Mouse (Mus musculus) MEL (cell line): ENCODE data around the gene Wtip. TPM values are rescaled to one million over a fixed set of nuclear protein-coding genes. Genes with fewer than 3 reads are reported as not detected.

ENCODE experiments used
- DNase-seq: peaks from one replicate; pipeline ENCODE4 v3.0.0; 2011; ENCODE audit warnings: low read depth, low spot score
- H3K27ac ChIP-seq: 2 replicates; pipeline ENCODE4 v1.5.1; 2012; ENCODE audit warnings: low read depth, mild to moderate bottlenecking, control low read depth, low read length, moderate library complexity; ENCODE audit not compliant: control insufficient read depth
- H3K27me3 ChIP-seq, 2 experiments: fragments of 150-350 bp in 1 of 2; sonication (generic) in 1 of 2; 2 replicates each; pipeline ENCODE4 v1.6.1; 2012; ENCODE audit warnings: low read length in 2 of 2, mild to moderate bottlenecking in 2 of 2, improper control_type of control experiment in 1 of 2, moderate library complexity in 1 of 2; ENCODE audit not compliant: insufficient read depth in 2 of 2, control insufficient read depth in 1 of 2
- H3K36me3 ChIP-seq, 2 experiments: 2 replicates each; pipeline ENCODE4 v1.6.1; 2012 to 2014; ENCODE audit warnings: low read length in 2 of 2, improper control_type of control experiment in 1 of 2, inconsistent platforms in 1 of 2, mild to moderate bottlenecking in 1 of 2; ENCODE audit not compliant: insufficient read depth in 2 of 2, control insufficient read depth in 1 of 2
- H3K4me1 ChIP-seq, 2 experiments: fragments of 150-350 bp in 1 of 2; sonication (generic) in 1 of 2; 2 replicates each; pipeline ENCODE4 v1.6.1; 2012; ENCODE audit warnings: low read length in 2 of 2, improper control_type of control experiment in 1 of 2, mild to moderate bottlenecking in 1 of 2; ENCODE audit not compliant: insufficient read depth in 2 of 2, control insufficient read depth in 1 of 2
- H3K4me3 ChIP-seq, 2 experiments: fragments of 150-350 bp in 1 of 2; sonication (generic) in 1 of 2; 2 replicates each; pipeline ENCODE4 v1.5.1; 2012; ENCODE audit warnings: low read depth in 2 of 2, low read length in 2 of 2, mild to moderate bottlenecking in 2 of 2, moderate library complexity in 2 of 2, control low read depth in 1 of 2, improper control_type of control experiment in 1 of 2; ENCODE audit not compliant: control insufficient read depth in 1 of 2, insufficient read depth in 1 of 2
- H3K79me2 ChIP-seq: 2 replicates; pipeline ENCODE4 v1.6.1; 2012; ENCODE audit warnings: mild to moderate bottlenecking, low read length, moderate library complexity; ENCODE audit not compliant: control insufficient read depth, poor library complexity, insufficient read depth
- H3K9ac ChIP-seq: 2 replicates; pipeline ENCODE4 v1.6.1; 2012; ENCODE audit warnings: low read depth, mild to moderate bottlenecking, control low read depth, low read length, moderate library complexity; ENCODE audit not compliant: control insufficient read depth, poor library complexity, severe bottlenecking
- H3K9me3 ChIP-seq: fragments of 150-350 bp; sonication (generic); replicated peaks from 2 replicates; pipeline ENCODE4 v1.6.1; 2012; ENCODE audit warnings: mild to moderate bottlenecking, low read length, improper control_type of control experiment, moderate library complexity; ENCODE audit not compliant: insufficient read depth
- CHD1 ChIP-seq: IDR thresholded peaks from 2 replicates; pipeline ENCODE4 v1.6.1; 2012; ENCODE audit warnings: low read depth, mild to moderate bottlenecking, inconsistent platforms, low read length, improper control_type of control experiment
- ELF1 ChIP-seq: IDR thresholded peaks from 2 replicates; pipeline ENCODE4 v1.6.1; 2014; ENCODE audit warnings: low read depth, mild to moderate bottlenecking, inconsistent platforms, low read length, improper control_type of control experiment, moderate library complexity
- GATA1 ChIP-seq: IDR thresholded peaks from 2 replicates; pipeline ENCODE4 v1.6.1; 2011; ENCODE audit warnings: low read depth, low read length, improper control_type of control experiment
- JUND ChIP-seq: IDR thresholded peaks from 2 replicates; pipeline ENCODE4 v1.6.1; 2011; ENCODE audit warnings: low read depth, mild to moderate bottlenecking, improper control_type of control experiment, low read length
- MAX ChIP-seq: IDR thresholded peaks from 2 replicates; pipeline ENCODE4 v1.6.1; 2011; ENCODE audit warnings: low read length, improper control_type of control experiment
- NELFE ChIP-seq: IDR thresholded peaks from 2 replicates; pipeline ENCODE4 v1.6.1; 2011; ENCODE audit warnings: low read depth, low read length, improper control_type of control experiment
- POLR2AphosphoS5 ChIP-seq: IDR thresholded peaks from 2 replicates; pipeline ENCODE4 v1.6.1; 2012; ENCODE audit warnings: low read depth, borderline replicate concordance, mild to moderate bottlenecking, inconsistent platforms, low read length, moderate library complexity, mixed read lengths
- RAD21 ChIP-seq: IDR thresholded peaks from 2 replicates; pipeline ENCODE4 v1.6.1; 2011; ENCODE audit warnings: mild to moderate bottlenecking, low read depth, low read length, improper control_type of control experiment
- SIN3A ChIP-seq: IDR thresholded peaks from 2 replicates; pipeline ENCODE4 v1.6.1; 2012; ENCODE audit warnings: low read length, improper control_type of control experiment, inconsistent platforms
- TAL1 ChIP-seq: IDR thresholded peaks from 2 replicates; pipeline ENCODE4 v1.6.1; 2012; ENCODE audit warnings: mild to moderate bottlenecking, inconsistent platforms, low read length, moderate library complexity, mixed read lengths
- ZC3H11A ChIP-seq: IDR thresholded peaks from 2 replicates; pipeline ENCODE4 v1.6.1; 2012; ENCODE audit warnings: low read depth, mild to moderate bottlenecking, inconsistent platforms, low read length, improper control_type of control experiment
- ZKSCAN1 ChIP-seq: IDR thresholded peaks from 2 replicates; pipeline ENCODE4 v1.6.1; 2012; ENCODE audit warnings: low read depth, mild to moderate bottlenecking, inconsistent platforms, low read length, improper control_type of control experiment, moderate library complexity
- ZMIZ1 ChIP-seq: IDR thresholded peaks from 2 replicates; pipeline ENCODE4 v1.6.1; 2012; ENCODE audit warnings: low read depth, mild to moderate bottlenecking, inconsistent platforms, low read length, improper control_type of control experiment, moderate library complexity
- polyA plus RNA-seq, 2 experiments: library from polyadenylated mRNA; stranded (reverse) in 1 of 2; unstranded in 1 of 2; fragments of >175 nt in 1 of 2; fragments of >200 nt in 1 of 2; gene quantifications; 2 replicates each; pipeline versions ENCODE4 v1.2.1 to v1.2.4; 2012; ENCODE audit warnings: low replicate concordance in 2 of 2, low read depth in 1 of 2; ENCODE audit not compliant: insufficient read length in 2 of 2, insufficient read depth in 1 of 2, missing spikeins in 1 of 2
- total RNA-seq: library from RNA; depleted of rRNA; stranded (reverse); fragments of 300-350 nt; gene quantifications from 2 replicates; pipeline ENCODE4 v1.2.3, GENCODE M21; 2012

Gene Wtip
- total and polyA plus RNA-seq, 3 experiments = not detected

- Histone ChIP-seq H3K9ac (no peak overlapping the region), H3K4me1 (no peaks in the 10 kb centered on the region), H3K79me2 (no peaks in the 10 kb centered on the region), H3K36me3 (no peaks in the 10 kb centered on the region), H3K27me3 (no peaks in the 10 kb centered on the region), H3K4me3 (no peak overlapping the region), H3K27ac (no peak overlapping the region), H3K9me3 (no peaks in the 10 kb centered on the region)
- no peak for DNase-seq
- TF ChIP-seq SIN3A (no peak), NELFE (no peak), JUND (no peak)
Observed at GRCm38 (mm10) chr7:34132355-34133079, 551 bp downstream of the Wtip start.

GRCm38 (mm10) chr7:34131959-34132354 lies 1.1 kb downstream of the Wtip start:
- DNase-seq = no peak
- Histone ChIP-seq H3K27ac (no peak overlapping the region), H3K4me3 (no peak overlapping the region), H3K27me3 (no peaks in the 10 kb centered on the region), H3K4me1 (no peaks in the 10 kb centered on the region), H3K9ac (no peak overlapping the region), H3K9me3 (no peaks in the 10 kb centered on the region), H3K79me2 (no peaks in the 10 kb centered on the region), H3K36me3 (no peaks in the 10 kb centered on the region)
- TF ChIP-seq ZMIZ1 (no peak), SIN3A (no peak), ZKSCAN1 (no peak), CHD1 (no peak), POLR2AphosphoS5 (no peak), NELFE (no peak), RAD21 (no peak), ELF1 (no peak)

GRCm38 (mm10) chr7:34131118-34131517 lies 1.9 kb downstream of the Wtip start:
- Histone ChIP-seq H3K4me3 (no peak overlapping the region), H3K4me1 (no peaks in the 10 kb centered on the region), H3K36me3 (no peaks in the 10 kb centered on the region), H3K9me3 (no peaks in the 10 kb centered on the region), H3K79me2 (no peaks in the 10 kb centered on the region), H3K27ac (no peak overlapping the region), H3K9ac (no peak overlapping the region), H3K27me3 (no peaks in the 10 kb centered on the region)
- DNase-seq = no peak
- no peak for TF ChIP-seq TAL1
- no peak for TF ChIP-seq NELFE
- no peak for TF ChIP-seq GATA1
- TF ChIP-seq ELF1 = no peak
- TF ChIP-seq JUND = no peak
- no peak for TF ChIP-seq MAX
- no peak for TF ChIP-seq ZC3H11A
